Mouse (Mus musculus) small intestine, adult 2 months (tissue): ENCODE results near the gene Nudt21.

ENCODE experiments used
- CTCF ChIP-seq: fragments of 200-500 bp; IDR thresholded peaks from 2 replicates; pipeline ENCODE4 v1.5.1; 2012; ENCODE audit warnings: low read depth, mild to moderate bottlenecking, control low read depth, inconsistent platforms, low read length, moderate library complexity, mixed read lengths; ENCODE audit not compliant: insufficient replicate concordance, insufficient read length; ENCODE audit errors: extremely low read depth
- POLR2A ChIP-seq: fragments of 200-500 bp; IDR thresholded peaks from 2 replicates; pipeline ENCODE4 v1.6.1; 2012; ENCODE audit warnings: low read depth, mild to moderate bottlenecking, control low read depth, inconsistent platforms, low read length, moderate library complexity

DNA sequence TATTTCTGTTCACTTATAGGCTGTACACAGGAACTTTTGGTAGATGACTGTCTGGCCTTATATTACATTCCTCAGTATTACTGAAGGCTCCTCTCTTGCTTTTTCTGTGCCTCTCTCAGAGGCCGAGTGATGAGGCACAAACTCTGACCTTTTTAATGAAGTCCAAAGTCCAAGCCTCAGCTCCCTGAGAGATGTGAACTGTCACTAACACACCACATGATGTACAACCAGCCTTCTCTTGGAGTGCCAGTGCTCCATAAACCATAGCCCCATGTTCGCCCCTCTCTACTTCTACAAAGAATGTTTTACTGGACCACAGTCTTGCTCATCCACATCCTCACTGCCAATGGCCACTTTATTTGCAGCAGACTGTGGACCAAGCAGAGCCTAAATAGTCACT is 61.5 kb downstream of the Nudt21 start:
- TF ChIP-seq CTCF (no peak), POLR2A (no peak)
